Mouse (Mus musculus) colon, adult 2 months (tissue): ENCODE data around the gene Serpinb6a. TPM values are rescaled to one million over a fixed set of nuclear protein-coding genes. Genes with fewer than 3 reads are reported as not detected.

Source experiments
- polyA plus RNA-seq: library from polyadenylated mRNA; depleted of rRNA; stranded (reverse); fragments of >200 nt; gene quantifications from 2 replicates; pipeline ENCODE4 v1.2.3, GENCODE M21; 2012; rRNA removed

Serpinb6a gene
- 106 and 112 TPM in 2 replicates for polyA plus RNA-seq

GRCm38 (mm10) chr13:34002058-34003006 lies at the start of gene Serpinb6a, which contains the start of gene Ripk1:
Gene Serpinb6a, minus strand, starts transcription at chr13:34002794.
Gene Ripk1, plus strand, starts transcription at chr13:34002363.

GRCm38 (mm10) chr13:34037172-34038055 lies 34.8 kb upstream of the Serpinb6a start, which contains the start of gene Bphl:
Gene Bphl, plus strand, starts transcription at chr13:34037597.

GRCm38 (mm10) chr13:33964206-33965046 lies 38.2 kb downstream of the Serpinb6a start, which contains the start of gene Nqo2:
Gene Nqo2, plus strand, starts transcription at chr13:33964687.

GRCm38 (mm10) chr13:33905176-33905954 lies 97.2 kb downstream of the Serpinb6a start, which contains the start of gene Serpinb6c:
Gene Serpinb6c, minus strand, starts transcription at chr13:33905708.

Other genes starting within 250 kb of the Serpinb6a start
- not detected in 2 replicates for gene Serpinb6e, start 159.4 kb downstream of the Serpinb6a start, polyA plus RNA-seq
- gene Serpinb6c, start 97.1 kb downstream of the Serpinb6a start, polyA plus RNA-seq = not detected in 2 replicates
- gene Nqo2, start 38.1 kb downstream of the Serpinb6a start, polyA plus RNA-seq = 3.2 and 3.5 TPM in 2 replicates
- 13.4 and 16.3 TPM in 2 replicates for gene Ripk1, start 431 bp downstream of the Serpinb6a start, polyA plus RNA-seq
- gene Bphl, start 34.8 kb upstream of the Serpinb6a start, polyA plus RNA-seq = 23.1 and 28.2 TPM in 2 replicates
- gene Tubb2a, start 75.2 kb upstream of the Serpinb6a start, polyA plus RNA-seq = 149 and 178 TPM in 2 replicates
- gene Tubb2b, start 127.7 kb upstream of the Serpinb6a start, polyA plus RNA-seq = 16.3 and 19.8 TPM in 2 replicates
- 75.9 and 131 TPM in 2 replicates for gene Psmg4, start 160.2 kb upstream of the Serpinb6a start, polyA plus RNA-seq